Mouse (Mus musculus) thymus, adult 2 months (tissue): Measurements from ENCODE around the gene Ube2s. TPM values are rescaled to one million over a fixed set of nuclear protein-coding genes. Genes with fewer than 3 reads are reported as not detected.
A peak's percentile ranks its signal among the peaks of the same experiment; 100 is the strongest.
"Not testable (repeated sequence)": the region's sequence is repeated elsewhere in the genome, so short reads cannot be mapped to it uniquely, and the experiment has no call there.

Source experiments
- DNase-seq: peaks from one replicate; pipeline ENCODE4 v3.0.0; 2021
- H3K27ac ChIP-seq: fragments of 200-500 bp; 2 replicates; pipeline ENCODE4 v1.5.1; 2012; ENCODE audit warnings: low read length, control low read depth; ENCODE audit not compliant: control insufficient read depth, insufficient read depth
- H3K27me3 ChIP-seq: fragments of 200-500 bp; 2 replicates; pipeline ENCODE4 v1.6.1; 2012; ENCODE audit warnings: mild to moderate bottlenecking, low read length, moderate library complexity, mixed read lengths; ENCODE audit not compliant: control insufficient read depth, insufficient read depth
- H3K36me3 ChIP-seq: fragments of 200-500 bp; 2 replicates; pipeline ENCODE4 v1.6.1; 2012; ENCODE audit warnings: mild to moderate bottlenecking, low read length, moderate library complexity; ENCODE audit not compliant: control insufficient read depth, insufficient read depth
- H3K4me1 ChIP-seq: fragments of 200-500 bp; replicated peaks from 2 replicates; pipeline ENCODE4 v1.6.1; 2012; ENCODE audit warnings: low read length; ENCODE audit not compliant: control insufficient read depth, insufficient read depth
- H3K4me3 ChIP-seq: fragments of 200-500 bp; 2 replicates; pipeline ENCODE4 v1.5.1; 2012; ENCODE audit warnings: mild to moderate bottlenecking, low read length, control low read depth, moderate library complexity; ENCODE audit not compliant: control insufficient read depth, insufficient read depth
- CTCF ChIP-seq: fragments of 200-500 bp; IDR thresholded peaks from 2 replicates; pipeline ENCODE4 v1.5.1; 2012; ENCODE audit warnings: mild to moderate bottlenecking, control low read depth, low read length, moderate library complexity, borderline replicate concordance; ENCODE audit not compliant: control insufficient read depth, poor library complexity, insufficient read depth; ENCODE audit errors: extremely low read depth
- POLR2A ChIP-seq: fragments of 200-500 bp; IDR thresholded peaks from 2 replicates; pipeline ENCODE4 v1.6.1; 2012; ENCODE audit warnings: mild to moderate bottlenecking, low read length, control low read depth, moderate library complexity; ENCODE audit not compliant: control insufficient read depth, poor library complexity, insufficient read depth; ENCODE audit errors: extremely low read depth
- WGBS: fragments of 180-500 bp; shearing (Covaris S2); methylation state at CpG from one replicate; pipeline ENCODE4 v1.1.7; 2018; 5-methylcytosine and 5-hydroxymethylcytosine counted together
- polyA plus RNA-seq: library from polyadenylated mRNA; depleted of rRNA; stranded (reverse); fragments of >200 nt; gene quantifications from 2 replicates; pipeline ENCODE4 v1.2.3, GENCODE M21; 2012; rRNA removed

Ube2s gene
- polyA plus RNA-seq = 970 and 1,071 TPM in 2 replicates

- H3K4me3 ChIP-seq = peak within 1 kb of the TSS; percentile 79
- H3K27ac ChIP-seq = peak within 1 kb of the TSS; percentile 89
- H3K36me3 ChIP-seq = peaks cover 12% of the 10 kb centered on the region
- peak; percentile 98 for DNase-seq
- TF ChIP-seq POLR2A = peak; percentile 48; the same call in 1 of the 2 replicates
- TF ChIP-seq CTCF = no peak
- WGBS = under 1% methylated on average over 62 of the region's 62 CpGs
- H3K4me1 ChIP-seq = peaks cover 22% of the 10 kb centered on the region
- H3K27me3 ChIP-seq = no peaks in the 10 kb centered on the region
Measured at GRCm38 (mm10) chr7:4812303-4813104, at the start of gene Ube2s. Gene Ube2s (minus strand): TSS chr7:4812590.

- 96% methylated on average over 3 of the region's 3 CpGs for WGBS
- H3K27me3 ChIP-seq, DNase-seq, H3K4me1 ChIP-seq, H3K4me3 ChIP-seq, H3K27ac ChIP-seq, H3K36me3 ChIP-seq: not testable (repeated sequence)
Measured at GRCm38 (mm10) chr7:4860926-4861325, 48.5 kb upstream of the Ube2s start.

GRCm38 (mm10) chr7:4859418-4859978 lies 47.1 kb upstream of the Ube2s start:
- Histone ChIP-seq H3K36me3 (no peaks in the 10 kb centered on the region), H3K4me1 (no peaks in the 10 kb centered on the region), H3K27me3 (no peaks in the 10 kb centered on the region), H3K27ac (no peak overlapping the region), H3K4me3 (no peak overlapping the region)
- WGBS = 92% methylated on average over 12 of the region's 12 CpGs
- DNase-seq = no peak
- TF ChIP-seq CTCF (no peak), POLR2A (no peak)

GRCm38 (mm10) chr7:4857321-4857720 lies 44.9 kb upstream of the Ube2s start:
- no peak overlapping the region for H3K4me3 ChIP-seq
- WGBS = 79% methylated on average over 7 of the region's 7 CpGs
- TF ChIP-seq CTCF (no peak), POLR2A (no peak)

GRCm38 (mm10) chr7:4856508-4856907 lies 44.1 kb upstream of the Ube2s start:
- no peaks in the 10 kb centered on the region for H3K27me3 ChIP-seq
- no peak for DNase-seq
- no peaks in the 10 kb centered on the region for H3K4me1 ChIP-seq
- no peaks in the 10 kb centered on the region for H3K36me3 ChIP-seq
- no peak overlapping the region for H3K27ac ChIP-seq
- TF ChIP-seq CTCF (no peak), POLR2A (no peak)
- H3K4me3 ChIP-seq = no peak overlapping the region
- WGBS = 90% methylated on average over 9 of the region's 9 CpGs

More at GRCm38 (mm10) chr7:4857321-4857720, 44.9 kb upstream of the Ube2s start:
- no peak for DNase-seq
- Histone ChIP-seq H3K27me3 (no peaks in the 10 kb centered on the region), H3K4me1 (no peaks in the 10 kb centered on the region), H3K36me3 (no peaks in the 10 kb centered on the region), H3K27ac (no peak overlapping the region)

- H3K27ac ChIP-seq = no peak overlapping the region
- H3K27me3 ChIP-seq = no peaks in the 10 kb centered on the region
- no peaks in the 10 kb centered on the region for H3K4me1 ChIP-seq
- DNase-seq = no peak
- TF ChIP-seq POLR2A = no peak
- TF ChIP-seq CTCF = no peak
- WGBS = 83% methylated on average over 3 of the region's 3 CpGs
- H3K4me3 ChIP-seq = no peak overlapping the region
- H3K36me3 ChIP-seq = no peaks in the 10 kb centered on the region
Measured at GRCm38 (mm10) chr7:4853613-4854012, 41.2 kb upstream of the Ube2s start.

GRCm38 (mm10) chr7:4851315-4851688 lies 38.9 kb upstream of the Ube2s start:
- Histone ChIP-seq H3K4me3 (no peak overlapping the region), H3K27ac (no peak overlapping the region), H3K4me1 (no peaks in the 10 kb centered on the region), H3K27me3 (no peaks in the 10 kb centered on the region), H3K36me3 (no peaks in the 10 kb centered on the region)
- no peak for TF ChIP-seq CTCF
- TF ChIP-seq POLR2A = no peak
- 92% methylated on average over 8 of the region's 8 CpGs for WGBS
- DNase-seq = no peak
